Mouse (Mus musculus): Measurements from ENCODE around the gene Pdzd8. TPM values are rescaled to one million over a fixed set of nuclear protein-coding genes. Genes with fewer than 3 reads are reported as not detected.

The Pdzd8 gene
- polyA plus RNA-seq, 1 experiment from 2014 or later: 6.9 TPM

GRCm38 (mm10) chr19:59372928-59373327 lies 27.3 kb upstream of the Pdzd8 start:
- no peak for ATAC-seq (replicated peaks; ENCODE audit: insufficient number of reproducible peaks, insufficient read depth, low FRiP score, low read depth)
- Histone ChIP-seq H3K27ac (no peak overlapping the region), H3K9ac (no peak overlapping the region), H3K27me3 (0 out of 2 replicates have a peak, but pooled peaks cover 4% of the 10 kb centered on the region), H3K4me3 (no peak overlapping the region), H3K36me3 (no peaks in the 10 kb centered on the region), H3K9me3 (replicated peaks) (no peaks in the 10 kb centered on the region), H3K4me2 (no peak overlapping the region), H3K4me1 (replicated peaks) (no peaks in the 10 kb centered on the region)
- WGBS: 65% methylated on average over 4 of the region's 4 CpGs

DNA sequence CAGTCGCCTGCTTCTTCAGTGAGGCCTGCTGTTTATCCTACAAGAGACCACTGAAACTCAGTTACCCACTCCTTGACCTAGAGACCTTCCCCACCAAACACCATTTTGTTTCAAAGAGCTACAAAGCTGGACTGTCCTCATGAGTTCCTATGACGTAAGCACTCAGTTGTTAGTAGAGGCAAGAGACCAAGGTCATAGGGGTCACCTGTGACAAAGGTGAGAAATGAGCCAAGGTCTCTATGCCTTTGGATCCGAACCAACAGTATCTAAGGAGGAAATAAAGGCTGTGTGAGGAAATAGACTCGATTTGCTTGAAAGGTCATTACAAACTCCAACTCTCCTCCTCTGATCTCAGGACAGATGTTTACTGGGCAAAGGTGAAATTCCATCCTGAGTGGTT lies 25.4 kb upstream of the Pdzd8 start:
- Histone ChIP-seq H3K4me1 (replicated peaks) (no peaks in the 10 kb centered on the region), H3K9me3 (replicated peaks) (no peaks in the 10 kb centered on the region), H3K4me3 (no peak overlapping the region), H3K27ac (no peak overlapping the region), H3K4me2 (no peak overlapping the region), H3K36me3 (no peaks in the 10 kb centered on the region), H3K9ac (no peak overlapping the region), H3K27me3 (no peaks in the 10 kb centered on the region)
- no peak for ATAC-seq (replicated peaks; ENCODE audit: insufficient number of reproducible peaks, insufficient read depth, low FRiP score, low read depth)
- WGBS: 70% methylated on average over 4 of the region's 4 CpGs

GRCm38 (mm10) chr19:59367892-59368291 lies 22.3 kb upstream of the Pdzd8 start:
- no peaks in the 10 kb centered on the region for H3K36me3 ChIP-seq
- H3K4me1 ChIP-seq (replicated peaks): no peaks in the 10 kb centered on the region
- peaks cover 5% of the 10 kb centered on the region; the same call in 1 of the 2 replicates for H3K27me3 ChIP-seq
- H3K4me2 ChIP-seq: no peak overlapping the region
- H3K27ac ChIP-seq: no peak overlapping the region
- WGBS: 83% methylated on average over 4 of the region's 4 CpGs
- no peak overlapping the region for H3K9ac ChIP-seq
- ATAC-seq (replicated peaks; ENCODE audit: insufficient number of reproducible peaks, insufficient read depth, low FRiP score, low read depth): no peak
- H3K9me3 ChIP-seq (replicated peaks): no peaks in the 10 kb centered on the region
- H3K4me3 ChIP-seq: no peak overlapping the region

DNA sequence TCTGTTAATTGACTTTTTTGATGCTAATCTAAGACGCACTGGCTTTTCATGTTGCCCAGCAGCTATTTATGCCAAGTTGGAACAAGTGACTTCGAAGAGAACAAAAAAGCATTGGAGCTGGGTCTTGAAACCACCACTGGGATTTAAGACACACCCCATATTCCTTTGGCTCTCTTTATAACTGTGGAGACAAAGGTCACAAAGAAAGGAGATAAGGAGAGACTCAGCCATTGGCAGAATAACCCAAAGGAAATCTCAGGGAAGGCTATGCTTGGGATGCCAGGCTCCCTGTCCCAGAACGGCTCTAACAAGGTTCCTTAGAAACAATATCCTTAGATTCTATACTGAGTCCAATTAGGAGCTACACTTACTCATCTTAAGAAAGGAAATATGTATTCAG lies 21.1 kb upstream of the Pdzd8 start:
- no peak overlapping the region for H3K4me2 ChIP-seq
- no peak overlapping the region for H3K4me3 ChIP-seq
- H3K36me3 ChIP-seq: no peaks in the 10 kb centered on the region
- no peak for ATAC-seq (replicated peaks; ENCODE audit: insufficient number of reproducible peaks, insufficient read depth, low FRiP score, low read depth)
- 75% methylated on average over 3 of the region's 3 CpGs for WGBS
- H3K9ac ChIP-seq: no peak overlapping the region
- no peak overlapping the region for H3K27ac ChIP-seq
- H3K4me1 ChIP-seq (replicated peaks): no peaks in the 10 kb centered on the region
- peaks cover 5% of the 10 kb centered on the region; the same call in 1 of the 2 replicates for H3K27me3 ChIP-seq
- no peaks in the 10 kb centered on the region for H3K9me3 ChIP-seq (replicated peaks)

- H3K36me3 ChIP-seq: no peaks in the 10 kb centered on the region
- no peak for ATAC-seq (replicated peaks; ENCODE audit: insufficient number of reproducible peaks, insufficient read depth, low FRiP score, low read depth)
- H3K4me1 ChIP-seq (replicated peaks): no peaks in the 10 kb centered on the region
- H3K9ac ChIP-seq: no peak overlapping the region
- 75% methylated on average over 3 of the region's 3 CpGs for WGBS
- H3K4me3 ChIP-seq: no peak overlapping the region
- H3K27ac ChIP-seq: no peak overlapping the region
- no peak overlapping the region for H3K4me2 ChIP-seq
- no peaks in the 10 kb centered on the region for H3K9me3 ChIP-seq (replicated peaks)
- H3K27me3 ChIP-seq: peaks cover 14% of the 10 kb centered on the region
Observed at GRCm38 (mm10) chr19:59363666-59364065, 18.1 kb upstream of the Pdzd8 start.

DNA sequence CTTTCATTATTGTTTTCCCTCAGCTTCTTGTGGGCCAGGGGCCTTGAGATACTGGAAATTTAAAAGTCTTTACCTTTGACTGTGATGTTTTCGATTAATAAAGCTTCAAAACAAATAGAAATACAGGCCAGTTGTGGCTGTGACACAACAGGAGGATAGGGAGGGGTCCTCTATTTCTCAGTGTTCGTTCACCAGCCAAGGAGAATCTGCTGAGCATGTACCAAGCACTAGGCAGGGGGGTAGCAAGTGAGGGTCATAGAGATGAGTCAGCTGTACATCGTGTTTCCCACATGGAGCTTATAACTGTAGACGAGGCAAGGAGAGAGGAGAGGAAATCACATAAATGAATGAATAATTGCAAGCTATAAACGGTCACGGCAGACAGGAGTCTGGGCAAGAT lies 17.1 kb upstream of the Pdzd8 start:
- Histone ChIP-seq H3K4me3 (no peak overlapping the region), H3K27me3 (peaks cover 17% of the 10 kb centered on the region), H3K27ac (no peak overlapping the region), H3K4me2 (no peak overlapping the region), H3K4me1 (replicated peaks) (no peaks in the 10 kb centered on the region), H3K9ac (no peak overlapping the region), H3K36me3 (no peaks in the 10 kb centered on the region), H3K9me3 (replicated peaks) (no peaks in the 10 kb centered on the region)
- ATAC-seq (replicated peaks; ENCODE audit: insufficient number of reproducible peaks, insufficient read depth, low FRiP score, low read depth): no peak
- 70% methylated on average over 6 of the region's 6 CpGs for WGBS

GRCm38 (mm10) chr19:59360486-59360896 lies 14.9 kb upstream of the Pdzd8 start:
- no peak overlapping the region for H3K27ac ChIP-seq
- no peak for ATAC-seq (replicated peaks; ENCODE audit: insufficient number of reproducible peaks, insufficient read depth, low FRiP score, low read depth)
- H3K36me3 ChIP-seq: no peaks in the 10 kb centered on the region
- H3K9ac ChIP-seq: no peak overlapping the region
- 65% methylated on average over 2 of the region's 2 CpGs for WGBS
- H3K27me3 ChIP-seq: peaks cover 19% of the 10 kb centered on the region
- peaks cover 8% of the 10 kb centered on the region; the same call in 1 of the 2 replicates for H3K4me1 ChIP-seq (replicated peaks)
- H3K4me2 ChIP-seq: no peak overlapping the region
- no peak overlapping the region for H3K4me3 ChIP-seq
- H3K9me3 ChIP-seq (replicated peaks): no peaks in the 10 kb centered on the region

DNA sequence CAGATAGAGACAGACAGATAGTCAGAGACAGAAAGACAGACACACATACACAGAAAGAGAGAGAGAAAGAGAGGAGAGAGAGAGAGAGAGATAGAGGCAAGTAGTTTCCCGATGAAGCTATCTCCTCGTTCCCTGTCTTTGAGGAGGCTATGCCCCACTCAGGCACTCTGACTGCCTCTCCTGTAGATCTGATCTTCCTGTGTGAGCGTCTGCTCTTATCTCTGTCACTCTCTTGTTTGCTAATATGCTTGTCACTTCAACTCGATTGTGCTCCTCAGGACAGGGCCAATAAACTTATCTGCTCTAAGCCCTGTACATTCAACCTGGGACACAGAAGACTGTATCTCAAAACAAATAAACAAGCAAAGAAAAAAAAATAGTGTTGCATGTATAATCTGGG lies 13.6 kb upstream of the Pdzd8 start:
- 25% methylated on average over 4 of the region's 4 CpGs for WGBS
- Histone ChIP-seq H3K4me1 (replicated peaks) (peaks cover 8% of the 10 kb centered on the region), H3K27me3 (peaks cover 16% of the 10 kb centered on the region), H3K4me3 (no peak overlapping the region), H3K27ac (no peak overlapping the region), H3K9me3 (replicated peaks) (no peaks in the 10 kb centered on the region), H3K4me2 (no peak overlapping the region), H3K36me3 (no peaks in the 10 kb centered on the region), H3K9ac (no peak overlapping the region)
- no peak for ATAC-seq (replicated peaks; ENCODE audit: insufficient number of reproducible peaks, insufficient read depth, low FRiP score, low read depth)

DNA sequence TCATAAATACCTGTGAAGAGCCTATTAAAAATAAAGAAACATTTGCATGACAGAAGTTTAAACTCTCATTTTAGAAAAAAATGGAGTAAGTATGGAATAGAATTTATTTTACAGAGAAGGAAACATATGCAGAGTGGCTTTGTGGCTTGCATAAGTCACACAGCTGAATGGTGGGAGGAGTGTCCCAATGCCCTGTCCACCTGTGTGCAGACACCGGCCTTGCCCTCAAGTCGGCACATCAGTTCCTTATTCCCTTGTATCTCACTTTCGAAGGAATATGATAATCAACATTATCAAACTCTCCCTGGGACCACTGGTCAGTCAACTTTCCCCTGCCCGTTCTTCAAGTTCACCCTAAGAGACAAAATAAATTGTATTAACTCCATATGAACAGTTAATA lies 12.3 kb upstream of the Pdzd8 start:
- no peaks in the 10 kb centered on the region for H3K9me3 ChIP-seq (replicated peaks)
- no peak overlapping the region for H3K27ac ChIP-seq
- WGBS: 76% methylated on average over 4 of the region's 4 CpGs
- H3K36me3 ChIP-seq: no peaks in the 10 kb centered on the region
- no peak overlapping the region for H3K9ac ChIP-seq
- no peak overlapping the region for H3K4me3 ChIP-seq
- H3K4me2 ChIP-seq: no peak overlapping the region
- no peak for ATAC-seq (replicated peaks; ENCODE audit: insufficient number of reproducible peaks, insufficient read depth, low FRiP score, low read depth)
- H3K27me3 ChIP-seq: peaks cover 24% of the 10 kb centered on the region
- peaks cover 8% of the 10 kb centered on the region for H3K4me1 ChIP-seq (replicated peaks)

DNA sequence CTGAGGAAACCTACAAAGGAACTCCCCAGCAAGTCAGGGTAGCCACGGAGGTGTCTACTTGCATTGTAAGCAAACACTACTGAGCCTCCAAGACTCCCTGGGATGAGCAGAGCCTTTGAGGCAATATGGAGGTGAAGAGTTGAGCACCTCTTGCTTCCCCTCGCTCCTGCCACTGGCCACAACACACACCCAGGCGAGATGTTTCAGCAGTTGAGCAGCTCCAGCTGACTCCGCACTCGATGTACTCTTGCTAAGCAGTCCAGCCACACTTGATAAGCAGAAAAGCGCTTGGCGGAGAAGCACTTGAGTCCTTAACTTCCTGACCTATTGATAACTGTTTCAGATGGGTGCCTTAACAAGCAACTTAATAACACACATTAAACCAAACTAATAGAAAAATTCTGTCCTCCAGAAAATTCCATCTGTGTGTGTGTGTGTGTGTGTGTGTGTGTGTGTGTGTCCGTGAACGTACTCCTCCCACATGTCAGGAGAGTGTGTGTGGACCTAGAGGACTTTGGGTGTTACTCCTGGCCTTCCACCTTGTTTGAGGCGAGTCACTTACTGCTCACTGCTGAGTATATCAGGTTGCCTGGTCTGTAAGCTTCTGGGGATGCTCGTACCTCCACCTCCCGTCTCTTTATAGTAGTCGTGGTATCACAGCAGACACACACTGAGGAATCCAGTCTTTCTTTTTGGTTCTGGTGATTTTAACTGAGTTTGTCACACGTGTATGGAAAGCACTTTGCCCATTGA lies 11.4 kb upstream of the Pdzd8 start:
- no peak overlapping the region for H3K4me3 ChIP-seq
- ATAC-seq (replicated peaks; ENCODE audit: insufficient number of reproducible peaks, insufficient read depth, low FRiP score, low read depth): no peak

GRCm38 (mm10) chr19:59356388-59356787 lies 10.8 kb upstream of the Pdzd8 start:
- no peak for ATAC-seq (replicated peaks; ENCODE audit: insufficient number of reproducible peaks, insufficient read depth, low FRiP score, low read depth)
- WGBS: 67% methylated on average over 3 of the region's 3 CpGs
- H3K4me3 ChIP-seq: no peak overlapping the region

More for the DNA sequence above, 11.4 kb upstream of the Pdzd8 start:
- no peak overlapping the region for H3K27ac ChIP-seq
- no peaks in the 10 kb centered on the region for H3K9me3 ChIP-seq (replicated peaks)
- WGBS: 44% methylated on average over 14 of the region's 14 CpGs
- no peak overlapping the region for H3K4me2 ChIP-seq
- peaks cover 32% of the 10 kb centered on the region for H3K27me3 ChIP-seq
- H3K36me3 ChIP-seq: no peaks in the 10 kb centered on the region
- H3K4me1 ChIP-seq (replicated peaks): peaks cover 12% of the 10 kb centered on the region
- no peak overlapping the region for H3K9ac ChIP-seq

GRCm38 (mm10) chr19:59354906-59355305 lies 9.3 kb upstream of the Pdzd8 start:
- WGBS: 27% methylated on average over 2 of the region's 2 CpGs
- Histone ChIP-seq H3K4me1 (replicated peaks) (peaks cover 12% of the 10 kb centered on the region), H3K9ac (no peak overlapping the region), H3K4me3 (no peak overlapping the region), H3K4me2 (no peak overlapping the region), H3K27me3 (peaks cover 32% of the 10 kb centered on the region), H3K27ac (no peak overlapping the region), H3K9me3 (replicated peaks) (no peaks in the 10 kb centered on the region), H3K36me3 (no peaks in the 10 kb centered on the region)
- ATAC-seq (replicated peaks; ENCODE audit: insufficient number of reproducible peaks, insufficient read depth, low FRiP score, low read depth): no peak

More at GRCm38 (mm10) chr19:59356388-59356787, 10.8 kb upstream of the Pdzd8 start:
- Histone ChIP-seq H3K9ac (no peak overlapping the region), H3K4me1 (replicated peaks) (peaks cover 12% of the 10 kb centered on the region), H3K27ac (no peak overlapping the region), H3K9me3 (replicated peaks) (no peaks in the 10 kb centered on the region), H3K27me3 (peaks cover 35% of the 10 kb centered on the region), H3K4me2 (no peak overlapping the region), H3K36me3 (no peaks in the 10 kb centered on the region)
